Mouse (Mus musculus): ENCODE results near the gene R3hcc1l. TPM values are rescaled to one million over a fixed set of nuclear protein-coding genes. Genes with fewer than 3 reads are reported as not detected.
A peak's percentile ranks its signal among the peaks of the same experiment; 100 is the strongest.

R3hcc1l gene
- polyA plus RNA-seq, 1 experiment from 2014 or later = 24.9 TPM

GRCm38 (mm10) chr19:42563726-42564270, 45.2 kb downstream of the R3hcc1l start:
- Histone ChIP-seq H3K27me3 (replicated peaks; ENCODE audit: low read depth, poor library complexity, severe bottlenecking) (no peaks in the 10 kb centered on the region), H3K4me1 (no peaks in the 10 kb centered on the region), H3K27ac (replicated peaks) (no peak overlapping the region), H3K4me3 (no peak overlapping the region), H3K9me3 (no peaks in the 10 kb centered on the region), H3K36me3 (replicated peaks) (peaks cover 38% of the 10 kb centered on the region)
- DNase-seq (ENCODE audit: low spot score) = no peak
- WGBS = 89% methylated on average over 3 of the region's 3 CpGs

GRCm38 (mm10) chr19:42566283-42567019, 47.9 kb downstream of the R3hcc1l start:
- WGBS = 94% methylated on average over 4 of the region's 4 CpGs

GRCm38 (mm10) chr19:42567020-42567419, 48.5 kb downstream of the R3hcc1l start:
- Histone ChIP-seq H3K4me3 (no peak overlapping the region), H3K36me3 (replicated peaks) (peaks cover 38% of the 10 kb centered on the region), H3K9me3 (no peaks in the 10 kb centered on the region), H3K4me1 (no peaks in the 10 kb centered on the region), H3K27ac (replicated peaks) (no peak overlapping the region), H3K27me3 (replicated peaks; ENCODE audit: low read depth, poor library complexity, severe bottlenecking) (no peaks in the 10 kb centered on the region)
- no peak for DNase-seq (ENCODE audit: low spot score)

More at GRCm38 (mm10) chr19:42566283-42567019, 47.9 kb downstream of the R3hcc1l start:
- H3K4me3 ChIP-seq = no peak overlapping the region
- H3K36me3 ChIP-seq (replicated peaks) = peaks cover 38% of the 10 kb centered on the region
- no peaks in the 10 kb centered on the region for H3K27me3 ChIP-seq (replicated peaks; ENCODE audit: low read depth, poor library complexity, severe bottlenecking)
- no peaks in the 10 kb centered on the region for H3K9me3 ChIP-seq
- no peak for DNase-seq (ENCODE audit: low spot score)
- H3K27ac ChIP-seq (replicated peaks) = no peak overlapping the region
- no peaks in the 10 kb centered on the region for H3K4me1 ChIP-seq

GRCm38 (mm10) chr19:42569076-42569475, 50.5 kb downstream of the R3hcc1l start:
- no peaks in the 10 kb centered on the region for H3K4me1 ChIP-seq
- DNase-seq (ENCODE audit: low spot score) = no peak
- WGBS = 91% methylated on average over 2 of the region's 2 CpGs

GRCm38 (mm10) chr19:42571291-42571690, 52.7 kb downstream of the R3hcc1l start:
- Histone ChIP-seq H3K27ac (replicated peaks) (no peak overlapping the region), H3K4me1 (no peaks in the 10 kb centered on the region), H3K4me3 (no peak overlapping the region), H3K27me3 (replicated peaks; ENCODE audit: low read depth, poor library complexity, severe bottlenecking) (no peaks in the 10 kb centered on the region), H3K36me3 (replicated peaks) (peaks cover 8% of the 10 kb centered on the region; the same call in 1 of the 2 replicates), H3K9me3 (no peaks in the 10 kb centered on the region)
- 90% methylated on average over 4 of the region's 4 CpGs for WGBS
- DNase-seq (ENCODE audit: low spot score) = no peak

More at GRCm38 (mm10) chr19:42569076-42569475, 50.5 kb downstream of the R3hcc1l start:
- H3K27me3 ChIP-seq (replicated peaks; ENCODE audit: low read depth, poor library complexity, severe bottlenecking) = no peaks in the 10 kb centered on the region
- peaks cover 21% of the 10 kb centered on the region for H3K36me3 ChIP-seq (replicated peaks)
- no peak overlapping the region for H3K4me3 ChIP-seq
- no peaks in the 10 kb centered on the region for H3K9me3 ChIP-seq
- H3K27ac ChIP-seq (replicated peaks) = no peak overlapping the region

- no peak for DNase-seq (ENCODE audit: low spot score)
- H3K27ac ChIP-seq (replicated peaks) = no peak overlapping the region
- H3K4me1 ChIP-seq = no peaks in the 10 kb centered on the region
- H3K36me3 ChIP-seq (replicated peaks) = no peaks in the 10 kb centered on the region
- 87% methylated on average over 2 of the region's 2 CpGs for WGBS
- H3K9me3 ChIP-seq = no peaks in the 10 kb centered on the region
- H3K4me3 ChIP-seq = no peak overlapping the region
- H3K27me3 ChIP-seq (replicated peaks; ENCODE audit: low read depth, poor library complexity, severe bottlenecking) = no peaks in the 10 kb centered on the region
Observed at GRCm38 (mm10) chr19:42575317-42575716, 56.8 kb downstream of the R3hcc1l start.

GRCm38 (mm10) chr19:42576856-42577255, 58.3 kb downstream of the R3hcc1l start:
- no peak overlapping the region for H3K27ac ChIP-seq (replicated peaks)
- no peak for DNase-seq (ENCODE audit: low spot score)
- H3K9me3 ChIP-seq = no peaks in the 10 kb centered on the region
- no peaks in the 10 kb centered on the region for H3K27me3 ChIP-seq (replicated peaks; ENCODE audit: low read depth, poor library complexity, severe bottlenecking)
- no peak overlapping the region for H3K4me3 ChIP-seq
- 83% methylated on average over 1 of the region's 1 CpGs for WGBS
- H3K4me1 ChIP-seq = peaks cover 3% of the 10 kb centered on the region; the same call in 1 of the 2 replicates
- H3K36me3 ChIP-seq (replicated peaks) = no peaks in the 10 kb centered on the region

- H3K36me3 ChIP-seq (replicated peaks) = peaks cover 10% of the 10 kb centered on the region
- H3K27me3 ChIP-seq (replicated peaks; ENCODE audit: low read depth, poor library complexity, severe bottlenecking) = no peaks in the 10 kb centered on the region
- H3K4me1 ChIP-seq = peaks cover 3% of the 10 kb centered on the region; the same call in 1 of the 2 replicates
- no peak for DNase-seq (ENCODE audit: low spot score)
- WGBS = 87% methylated on average over 4 of the region's 4 CpGs
- H3K27ac ChIP-seq (replicated peaks) = no peak overlapping the region
- H3K9me3 ChIP-seq = no peaks in the 10 kb centered on the region
- H3K4me3 ChIP-seq = no peak overlapping the region
Observed at GRCm38 (mm10) chr19:42578631-42579030, 60.1 kb downstream of the R3hcc1l start.

- no peak for DNase-seq (ENCODE audit: low spot score)
- Histone ChIP-seq H3K27me3 (replicated peaks; ENCODE audit: low read depth, poor library complexity, severe bottlenecking) (no peaks in the 10 kb centered on the region), H3K4me3 (no peak overlapping the region), H3K36me3 (replicated peaks) (peaks cover 27% of the 10 kb centered on the region), H3K27ac (replicated peaks) (no peak overlapping the region), H3K4me1 (peaks cover 10% of the 10 kb centered on the region), H3K9me3 (no peaks in the 10 kb centered on the region)
- WGBS = 43% methylated on average over 4 of the region's 4 CpGs
Observed at GRCm38 (mm10) chr19:42580701-42581100, 62.1 kb downstream of the R3hcc1l start.

GRCm38 (mm10) chr19:42582811-42583370, 64.3 kb downstream of the R3hcc1l start:
- Histone ChIP-seq H3K27me3 (replicated peaks; ENCODE audit: low read depth, poor library complexity, severe bottlenecking) (no peaks in the 10 kb centered on the region), H3K9me3 (no peaks in the 10 kb centered on the region), H3K27ac (replicated peaks) (no peak overlapping the region), H3K36me3 (replicated peaks) (peaks cover 27% of the 10 kb centered on the region), H3K4me3 (no peak overlapping the region), H3K4me1 (peaks cover 12% of the 10 kb centered on the region)
- WGBS = 90% methylated on average over 13 of the region's 13 CpGs
- DNase-seq (ENCODE audit: low spot score) = no peak

GRCm38 (mm10) chr19:42583677-42584076, 65.1 kb downstream of the R3hcc1l start:
- no peak overlapping the region for H3K27ac ChIP-seq (replicated peaks)
- peaks cover 27% of the 10 kb centered on the region for H3K36me3 ChIP-seq (replicated peaks)
- no peaks in the 10 kb centered on the region for H3K9me3 ChIP-seq
- H3K27me3 ChIP-seq (replicated peaks; ENCODE audit: low read depth, poor library complexity, severe bottlenecking) = no peaks in the 10 kb centered on the region
- WGBS = 89% methylated on average over 5 of the region's 5 CpGs
- H3K4me1 ChIP-seq = peaks cover 17% of the 10 kb centered on the region
- no peak for DNase-seq (ENCODE audit: low spot score)
- no peak overlapping the region for H3K4me3 ChIP-seq

- Histone ChIP-seq H3K4me1 (peaks cover 17% of the 10 kb centered on the region), H3K4me3 (no peak overlapping the region), H3K9me3 (no peaks in the 10 kb centered on the region), H3K27ac (replicated peaks) (no peak overlapping the region), H3K27me3 (replicated peaks; ENCODE audit: low read depth, poor library complexity, severe bottlenecking) (no peaks in the 10 kb centered on the region), H3K36me3 (replicated peaks) (peaks cover 27% of the 10 kb centered on the region)
- no peak for DNase-seq (ENCODE audit: low spot score)
- 80% methylated on average over 3 of the region's 3 CpGs for WGBS
Observed at GRCm38 (mm10) chr19:42584188-42584587, 65.6 kb downstream of the R3hcc1l start.

GRCm38 (mm10) chr19:42587704-42588103, 69.1 kb downstream of the R3hcc1l start:
- no peak overlapping the region for H3K4me3 ChIP-seq
- 0 out of 2 replicates have a peak overlapping the region, but pooled peaks have one; percentile 26 for H3K27ac ChIP-seq (replicated peaks)
- H3K27me3 ChIP-seq (replicated peaks; ENCODE audit: low read depth, poor library complexity, severe bottlenecking) = no peaks in the 10 kb centered on the region
- no peaks in the 10 kb centered on the region for H3K9me3 ChIP-seq
- WGBS = 66% methylated on average over 2 of the region's 2 CpGs
- H3K4me1 ChIP-seq = peaks cover 14% of the 10 kb centered on the region; the same call in 1 of the 2 replicates
- H3K36me3 ChIP-seq (replicated peaks) = peaks cover 44% of the 10 kb centered on the region
- DNase-seq (ENCODE audit: low spot score) = no peak
